Mouse (Mus musculus) left cerebral cortex, postnatal 10 days (tissue): ENCODE results near the gene Tnk1. TPM values are rescaled to one million over a fixed set of nuclear protein-coding genes. Genes with fewer than 3 reads are reported as not detected.

ENCODE experiments used
- DNase-seq, 2 experiments: peaks; one replicate each; pipeline ENCODE4 v3.0.0; 2021 to 2022; ENCODE audit warnings: low spot score in 2 of 2, mixed read lengths in 1 of 2; ENCODE audit errors: extremely low spot score in 1 of 2
- intact Hi-C: fragments of 180-260 bp; cut with DNase I; formaldehyde crosslinking; loops from one replicate; pipeline ENCODE4 v1.15.1; 2025
- total RNA-seq, 2 experiments: library from RNA; stranded (reverse); gene quantifications; 2 replicates each; pipeline ENCODE4 v1.2.3; 2021

Gene Tnk1
- total RNA-seq, 2 experiments from 2014 or later = 0.11 to 0.14 TPM

- no peak for DNase-seq
- intact Hi-C loops = no loop called here
These were observed 10.5 kb downstream of the Tnk1 start for GRCm38 (mm10) chr11:69848021-69848420.

DNA sequence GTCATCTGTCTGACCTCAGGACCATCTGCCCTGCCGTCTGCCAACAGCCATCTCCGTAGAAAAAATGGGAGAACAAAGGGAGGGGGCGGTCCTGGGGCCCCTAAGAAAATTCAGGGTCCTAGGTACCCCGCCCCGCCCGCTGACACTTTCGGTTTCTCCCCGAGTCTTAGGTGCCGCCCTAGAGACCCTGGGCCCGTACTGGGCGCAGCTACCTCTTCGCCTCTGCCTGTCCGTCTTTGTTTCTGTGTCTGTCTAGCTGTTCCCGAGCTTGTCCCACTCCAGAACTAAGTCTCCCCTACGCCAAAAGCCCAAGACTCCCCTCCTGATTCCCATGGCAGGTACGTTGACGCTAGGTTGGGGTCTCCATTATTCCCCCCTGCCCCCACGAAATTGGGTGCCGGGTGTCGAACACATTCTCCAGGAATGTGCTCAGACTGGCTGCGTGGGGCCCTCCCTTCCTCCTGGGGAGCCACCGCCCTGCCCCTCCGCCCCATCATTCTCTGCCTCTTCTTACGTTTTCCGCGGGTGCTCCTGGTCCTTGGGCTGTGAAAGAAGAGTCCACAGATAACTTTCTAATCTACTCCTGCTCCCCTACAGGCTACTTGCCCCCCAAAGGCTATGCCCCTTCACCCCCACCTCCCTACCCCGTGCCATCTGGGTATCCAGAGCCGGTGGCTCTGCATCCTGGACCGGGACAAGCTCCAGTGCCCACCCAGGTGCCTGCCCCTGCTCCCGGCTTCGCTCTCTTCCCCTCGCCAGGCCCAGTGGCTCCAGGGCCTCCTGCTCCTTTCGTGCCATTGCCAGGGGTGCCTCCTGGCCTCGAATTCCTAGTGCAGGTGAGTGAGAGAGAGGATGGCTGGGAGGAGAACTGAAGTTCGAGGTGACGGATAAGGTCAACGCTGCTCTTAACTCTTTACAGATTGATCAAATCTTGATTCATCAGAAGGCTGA lies 11.5 kb downstream of the Tnk1 start:
- no peak for DNase-seq
- intact Hi-C loops = no loop called here

- intact Hi-C loops = no loop called here
These were observed 12.3 kb downstream of the Tnk1 start, which contains the start of gene Plscr3 for GRCm38 (mm10) chr11:69846198-69846680. Plscr3 (plus strand) TSS chr11:69846376.

DNA sequence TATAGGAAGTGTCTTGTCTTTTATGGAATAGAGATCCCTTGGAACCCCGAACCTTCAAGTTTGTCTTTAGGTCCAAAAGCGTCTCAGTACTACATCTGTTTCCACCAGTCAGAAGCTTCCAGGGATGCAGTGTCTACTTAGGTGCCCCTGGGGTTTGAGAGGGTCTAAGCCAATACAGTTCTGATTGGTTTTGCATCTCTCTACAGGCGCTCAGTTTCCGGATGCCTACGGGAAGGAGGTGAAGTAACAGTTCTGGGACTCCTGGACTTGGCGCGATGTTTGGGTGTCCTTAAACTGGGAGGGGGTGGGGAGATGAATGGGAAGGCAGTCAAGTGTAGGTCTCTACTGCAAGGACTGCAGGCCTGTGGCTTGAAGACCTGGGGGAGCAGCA lies 19.8 kb downstream of the Tnk1 start:
- no peak for DNase-seq
- intact Hi-C loops = loop anchor here (5.0 kb wide), 2 partner anchors 36 to 81 kb away; partner anchors contain the start of genes Fgf11 and Polr2a

More at GRCm38 (mm10) chr11:69846198-69846680, 12.3 kb downstream of the Tnk1 start, which contains the start of gene Plscr3:
- peak; percentile 76 to 94 for DNase-seq

- peak; percentile 96 to 98 for DNase-seq
- intact Hi-C loops = loop anchor here (5.0 kb wide), 2 partner anchors 36 to 81 kb away; partner anchors contain the start of genes Fgf11 and Polr2a
These were observed 20.4 kb downstream of the Tnk1 start, which contains the start of gene Tmem256 for GRCm38 (mm10) chr11:69837952-69838713. Tmem256 (plus strand) TSS chr11:69838514.

DNA sequence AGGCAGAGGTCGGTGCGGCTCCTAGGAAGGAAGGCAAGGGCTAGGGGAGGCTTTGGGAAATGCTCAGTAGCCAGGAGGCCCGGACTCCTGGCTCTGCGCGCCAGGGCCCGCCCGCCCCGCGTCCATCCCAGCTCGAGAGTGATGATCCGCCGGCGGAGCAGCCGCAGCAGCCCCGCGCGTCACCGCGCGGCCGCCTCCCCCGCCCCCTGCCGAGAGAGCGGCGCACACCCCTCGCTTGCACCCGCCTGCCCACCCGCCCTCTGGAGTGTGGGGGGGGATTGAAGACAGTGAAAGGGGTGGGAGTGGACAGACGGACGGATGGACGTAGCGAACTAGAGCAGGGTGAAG lies 21.0 kb downstream of the Tnk1 start, which contains the start of gene Nlgn2:
Nlgn2 (minus strand) TSS at position 181 of the 348 bp plus-strand sequence.
- intact Hi-C loops = loop anchor here (5.0 kb wide), 2 partner anchors 35 to 80 kb away; partner anchors contain the start of genes Fgf11 and Polr2a
- peak in 1 of 2 experiments; percentile 91 for DNase-seq

GRCm38 (mm10) chr11:69836703-69837576 lies 21.6 kb downstream of the Tnk1 start:
- intact Hi-C loops = loop anchor here (5.0 kb wide), 2 partner anchors 35 to 80 kb away; partner anchors contain the start of genes Fgf11 and Polr2a
- DNase-seq = peak in 1 of 2 experiments; percentile 72

- intact Hi-C loops = loop anchor here (5.0 kb wide), 2 partner anchors 34 to 79 kb away; partner anchors contain the start of genes Fgf11 and Polr2a
- DNase-seq = no peak
These were observed 22.6 kb downstream of the Tnk1 start for GRCm38 (mm10) chr11:69835966-69836335.

- no peak for DNase-seq
- intact Hi-C loops = loop anchor here (5.0 kb wide), 2 partner anchors 33 to 78 kb away; partner anchors contain the start of genes Fgf11 and Polr2a
These were observed 23.1 kb downstream of the Tnk1 start for GRCm38 (mm10) chr11:69835326-69835965.

DNA sequence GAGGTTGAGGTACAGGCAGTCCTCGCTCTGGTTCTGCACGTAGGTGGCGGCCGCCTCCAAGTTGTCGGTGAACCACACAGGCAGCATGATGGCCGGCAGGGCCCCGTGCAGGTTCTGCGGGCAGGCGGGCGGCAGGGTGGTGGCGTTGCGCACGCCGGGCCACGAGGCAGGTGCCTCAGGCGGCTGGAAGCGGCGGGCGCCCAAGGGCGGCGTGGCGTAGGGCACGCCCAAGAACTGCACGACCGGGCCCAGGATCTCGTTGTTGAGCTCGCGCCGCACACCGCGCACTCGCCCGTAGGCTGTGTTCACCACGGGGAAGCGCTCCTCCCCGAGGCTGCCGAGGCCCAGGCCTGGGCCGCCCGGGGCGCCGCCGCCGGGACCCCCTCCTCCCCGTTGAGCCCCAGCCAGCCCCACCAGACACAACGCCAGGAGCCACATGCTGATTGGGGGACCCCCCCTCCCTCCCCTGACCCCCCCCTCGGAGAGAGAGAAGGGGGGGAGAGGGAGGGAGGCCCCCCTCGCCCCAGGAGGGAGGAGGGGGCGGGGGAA lies 24.5 kb downstream of the Tnk1 start:
- intact Hi-C loops = no loop called here

DNA sequence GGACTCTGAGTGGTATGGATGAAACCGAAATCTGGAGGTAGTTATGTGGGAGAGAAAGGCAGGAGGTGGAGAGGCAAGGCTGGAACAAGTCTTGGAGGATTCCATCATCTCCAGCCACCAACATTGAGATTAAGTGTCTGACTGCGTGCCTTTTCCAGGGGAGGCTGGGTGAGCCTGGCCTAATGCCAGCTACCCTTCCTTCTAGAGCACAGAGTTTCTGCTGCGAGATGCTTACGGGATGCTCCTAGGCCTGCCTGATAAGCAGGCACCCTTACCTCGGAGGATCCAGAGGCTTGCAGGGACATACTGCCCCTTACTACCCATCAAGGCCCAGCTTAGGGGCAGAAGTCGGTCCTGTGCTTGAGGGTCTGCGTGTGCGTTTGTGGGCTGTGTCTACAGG lies 25.0 kb downstream of the Tnk1 start:
- DNase-seq = no peak
- intact Hi-C loops = no loop called here

More for the DNA sequence above, 24.5 kb downstream of the Tnk1 start:
- DNase-seq = no peak

GRCm38 (mm10) chr11:69828832-69829231 lies 29.7 kb downstream of the Tnk1 start:
- intact Hi-C loops = no loop called here
- DNase-seq = no peak

DNA sequence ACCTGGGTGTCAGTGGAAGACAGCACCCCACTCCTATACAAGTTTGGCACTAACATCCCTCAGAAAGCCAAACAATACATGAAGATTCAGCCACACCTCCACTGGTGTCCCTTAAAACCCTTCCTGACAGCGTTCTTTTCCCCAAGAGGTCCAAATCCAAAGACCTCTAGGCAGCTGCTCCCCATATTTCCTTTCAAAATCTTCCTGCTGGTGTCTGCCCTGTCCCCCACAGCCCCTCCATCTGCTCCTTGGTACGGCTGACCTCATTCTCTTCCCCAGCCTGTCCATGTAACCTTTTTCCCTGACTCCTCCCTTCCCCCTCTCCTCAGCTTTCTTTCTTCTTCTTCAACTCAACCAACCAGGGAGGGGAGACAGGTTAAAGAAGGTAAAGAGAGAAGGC lies 35.1 kb downstream of the Tnk1 start:
- no peak for DNase-seq
- intact Hi-C loops = no loop called here

DNA sequence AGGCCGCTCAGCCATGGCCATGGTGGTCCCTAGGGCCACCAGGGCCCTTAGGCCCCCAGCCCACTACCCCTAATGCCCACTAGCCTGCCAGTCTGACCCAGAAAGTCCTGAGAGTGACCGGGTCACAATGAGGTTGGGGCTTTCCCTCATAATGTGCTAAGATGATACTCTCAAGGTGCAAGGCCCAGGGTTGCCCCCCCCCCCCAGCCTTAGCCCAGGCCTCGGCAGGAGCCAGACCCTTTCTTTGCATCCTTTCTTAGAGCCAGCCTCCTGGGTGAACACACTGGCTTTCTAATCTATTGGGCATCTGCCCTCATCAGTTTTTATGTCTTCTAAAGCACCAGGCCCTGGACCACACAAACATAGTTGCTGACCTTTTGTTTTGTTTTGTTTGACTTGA lies 36.5 kb downstream of the Tnk1 start, which contains the start of gene Spem1:
Spem1 (minus strand) TSS at position 101 of the 400 bp plus-strand sequence.
- intact Hi-C loops = no loop called here
- DNase-seq = no peak

DNA sequence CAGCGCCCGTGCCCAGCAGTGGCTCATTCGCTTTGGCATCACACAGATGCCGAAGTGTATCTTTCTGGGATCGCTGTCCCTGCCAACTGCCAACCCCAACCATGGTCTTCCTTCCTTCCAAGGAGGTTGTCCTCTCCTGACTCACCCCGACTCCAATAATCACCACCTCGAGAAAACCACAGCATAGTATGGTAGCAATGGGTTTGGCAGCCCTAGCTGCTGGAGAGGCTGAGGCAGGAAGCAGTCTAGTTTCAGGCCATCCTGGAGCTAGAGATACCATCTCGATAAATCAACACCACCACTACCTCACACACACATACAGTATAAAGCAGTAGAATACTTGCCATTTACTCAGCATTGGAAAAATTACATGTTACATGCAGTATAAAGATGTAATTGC lies 39.7 kb downstream of the Tnk1 start:
- DNase-seq = no peak
- intact Hi-C loops = no loop called here

- intact Hi-C loops = no loop called here
- no peak for DNase-seq
These were observed 40.2 kb downstream of the Tnk1 start, which contains the start of gene Spem2 for GRCm38 (mm10) chr11:69818365-69818764. Spem2 (minus strand) TSS chr11:69818465.

- DNase-seq = no peak
- intact Hi-C loops = no loop called here
These were observed 42.0 kb downstream of the Tnk1 start for GRCm38 (mm10) chr11:69816520-69816919.
